Mouse (Mus musculus): ENCODE measurements around the gene Tmem150c. TPM values are rescaled to one million over a fixed set of nuclear protein-coding genes. Genes with fewer than 3 reads are reported as not detected.

Tmem150c gene
- polyA plus RNA-seq, 1 experiment from 2014 or later = 2.7 TPM

GRCm38 (mm10) chr5:100035950-100036349, 123.7 kb downstream of the Tmem150c start:
- Histone ChIP-seq H3K9me3 (replicated peaks; ENCODE audit: control insufficient read depth, low read length) (no peaks in the 10 kb centered on the region), H3K36me3 (ENCODE audit: control insufficient read depth, insufficient read depth) (peaks cover 25% of the 10 kb centered on the region), H3K27me3 (ENCODE audit: control insufficient read depth, insufficient read depth, low read length) (no peaks in the 10 kb centered on the region), H3K27ac (ENCODE audit: low read length) (no peak overlapping the region), H3K9ac (ENCODE audit: low read length) (no peak overlapping the region), H3K4me1 (ENCODE audit: control insufficient read depth, insufficient read depth, low read length) (peaks cover 28% of the 10 kb centered on the region), H3K4me3 (ENCODE audit: low read length) (no peak overlapping the region), H3K4me2 (ENCODE audit: low read depth, low read length) (peak overlapping the region; percentile 97)
- WGBS = 37% methylated on average over 7 of the region's 7 CpGs
- ATAC-seq (replicated peaks; ENCODE audit: extremely low read depth, insufficient read depth, low FRiP score) = no peak

- Histone ChIP-seq H3K27ac (ENCODE audit: low read length) (peak overlapping the region; percentile 6), H3K4me1 (ENCODE audit: control insufficient read depth, insufficient read depth, low read length) (peaks cover 38% of the 10 kb centered on the region), H3K36me3 (ENCODE audit: control insufficient read depth, insufficient read depth) (peaks cover 25% of the 10 kb centered on the region), H3K9me3 (replicated peaks; ENCODE audit: control insufficient read depth, low read length) (no peaks in the 10 kb centered on the region), H3K4me3 (ENCODE audit: low read length) (no peak overlapping the region), H3K4me2 (ENCODE audit: low read depth, low read length) (no peak overlapping the region), H3K27me3 (ENCODE audit: control insufficient read depth, insufficient read depth, low read length) (no peaks in the 10 kb centered on the region), H3K9ac (ENCODE audit: low read length) (no peak overlapping the region)
- ATAC-seq (replicated peaks; ENCODE audit: extremely low read depth, insufficient read depth, low FRiP score) = no peak
- 61% methylated on average over 3 of the region's 3 CpGs for WGBS
Measured at GRCm38 (mm10) chr5:100032646-100033045, 127.0 kb downstream of the Tmem150c start.

- H3K36me3 ChIP-seq (ENCODE audit: control insufficient read depth, insufficient read depth) = peaks cover 25% of the 10 kb centered on the region
Measured at GRCm38 (mm10) chr5:100032107-100032506, 127.5 kb downstream of the Tmem150c start.

GRCm38 (mm10) chr5:100030069-100030468, 129.5 kb downstream of the Tmem150c start:
- Histone ChIP-seq H3K27me3 (ENCODE audit: control insufficient read depth, insufficient read depth, low read length) (no peaks in the 10 kb centered on the region), H3K9me3 (replicated peaks; ENCODE audit: control insufficient read depth, low read length) (no peaks in the 10 kb centered on the region), H3K4me3 (ENCODE audit: low read length) (no peak overlapping the region), H3K4me1 (ENCODE audit: control insufficient read depth, insufficient read depth, low read length) (peaks cover 30% of the 10 kb centered on the region), H3K4me2 (ENCODE audit: low read depth, low read length) (peak overlapping the region; percentile 25; the same call in 1 of the 2 replicates), H3K36me3 (ENCODE audit: control insufficient read depth, insufficient read depth) (peaks cover 22% of the 10 kb centered on the region), H3K27ac (ENCODE audit: low read length) (peak overlapping the region; percentile 87), H3K9ac (ENCODE audit: low read length) (peak overlapping the region; percentile 26; the same call in 1 of the 2 replicates)
- WGBS = 10% methylated on average over 6 of the region's 6 CpGs
- ATAC-seq (replicated peaks; ENCODE audit: extremely low read depth, insufficient read depth, low FRiP score) = peak; percentile 90

More at GRCm38 (mm10) chr5:100032107-100032506, 127.5 kb downstream of the Tmem150c start:
- ATAC-seq (replicated peaks; ENCODE audit: extremely low read depth, insufficient read depth, low FRiP score) = no peak
- H3K4me1 ChIP-seq (ENCODE audit: control insufficient read depth, insufficient read depth, low read length) = peaks cover 37% of the 10 kb centered on the region
- no peak overlapping the region for H3K9ac ChIP-seq (ENCODE audit: low read length)
- H3K4me3 ChIP-seq (ENCODE audit: low read length) = no peak overlapping the region
- 90% methylated on average over 2 of the region's 2 CpGs for whole genome bisulfite sequencing
- no peaks in the 10 kb centered on the region for H3K27me3 ChIP-seq (ENCODE audit: control insufficient read depth, insufficient read depth, low read length)
- H3K9me3 ChIP-seq (replicated peaks; ENCODE audit: control insufficient read depth, low read length) = no peaks in the 10 kb centered on the region
- H3K27ac ChIP-seq (ENCODE audit: low read length) = peak overlapping the region; percentile 6; the same call in 1 of the 2 replicates
- H3K4me2 ChIP-seq (ENCODE audit: low read depth, low read length) = no peak overlapping the region

Other genes with a start within 250 kb of the Tmem150c start
- gene Hnrnpd, start 180.9 kb downstream of the Tmem150c start, polyA plus RNA-seq (2015; fragmentation: Nextera tagmentation; extraction: Ambion mirVana) = 51.6 and 82.0 TPM in 2 replicates
- gene 4930524J08Rik, start 180.7 kb downstream of the Tmem150c start, polyA plus RNA-seq (2015; fragmentation: Nextera tagmentation; extraction: Ambion mirVana) = 0.80 and 0.84 TPM in 2 replicates
- 80.8 and 86.0 TPM in 2 replicates for gene Hnrnpdl, start 120.1 kb downstream of the Tmem150c start, polyA plus RNA-seq (2015; fragmentation: Nextera tagmentation; extraction: Ambion mirVana)
- 28.2 and 29.5 TPM in 2 replicates for gene Enoph1, start 119.8 kb downstream of the Tmem150c start, polyA plus RNA-seq (2015; fragmentation: Nextera tagmentation; extraction: Ambion mirVana)

Measured in heart, embryonic 16.5 days (tissue).